Mouse (Mus musculus): ENCODE results near the gene Ankrd55.

GRCm38 (mm10) chr13:112251433-112251832, 36.8 kb upstream of the Ankrd55 start:
- no peak for TF ChIP-seq CTCF (IDR thresholded peaks at IDR 0.05; ENCODE audit: control insufficient read depth, insufficient read depth, insufficient replicate concordance, low read depth, low read length)
- TF ChIP-seq POLR2A (IDR thresholded peaks at IDR 0.05; ENCODE audit: control insufficient read depth, low read depth, low read length) = no peak

Measured in testis, adult 2 months (tissue).